Mouse (Mus musculus) embryonic facial prominence, embryonic 14.5 days (tissue): Measurements from ENCODE around the gene Naa60. TPM values are rescaled to one million over a fixed set of nuclear protein-coding genes. Genes with fewer than 3 reads are reported as not detected.

Experiments
- ATAC-seq: fragments of 200-750 bp; cut with Nextera tagmentation; 2 replicates; pipeline ENCODE4 v1.8.0; 2017; ENCODE audit warnings: low read depth, moderate number of reproducible peaks, moderate TSS enrichment
- DNase-seq: peaks from one replicate; pipeline ENCODE4 v3.0.0-alpha.2; 2015; ENCODE audit warnings: low spot score
- H3K27ac ChIP-seq: fragments of 300-500 bp; sonication (generic); replicated peaks from 2 replicates; pipeline ENCODE4 v1.5.1; 2014; ENCODE audit warnings: low read depth, mild to moderate bottlenecking, low read length, moderate library complexity
- H3K27me3 ChIP-seq: fragments of 300-500 bp; sonication (generic); replicated peaks from 2 replicates; pipeline ENCODE4 v1.6.1; 2014; ENCODE audit warnings: low read length; ENCODE audit not compliant: control insufficient read depth, insufficient read depth
- H3K36me3 ChIP-seq: fragments of 300-500 bp; sonication (generic); 2 replicates; pipeline ENCODE4 v1.6.1; 2014; ENCODE audit warnings: low read length, mixed read lengths; ENCODE audit not compliant: control insufficient read depth, insufficient read depth
- H3K4me1 ChIP-seq: fragments of 300-500 bp; sonication (generic); 2 replicates; pipeline ENCODE4 v1.6.1; 2014; ENCODE audit warnings: antibody characterized with exemption, low read length; ENCODE audit not compliant: control insufficient read depth, insufficient read depth
- H3K4me2 ChIP-seq: fragments of 300-500 bp; sonication (generic); 2 replicates; pipeline ENCODE4 v1.6.1; 2014; ENCODE audit warnings: low read depth, mild to moderate bottlenecking, low read length, moderate library complexity, mixed read lengths
- H3K4me3 ChIP-seq: fragments of 300-500 bp; sonication (generic); 2 replicates; pipeline ENCODE4 v1.5.1; 2014; ENCODE audit warnings: low read depth, mild to moderate bottlenecking, low read length
- H3K9ac ChIP-seq: fragments of 300-500 bp; sonication (generic); 2 replicates; pipeline ENCODE4 v1.6.1; 2014; ENCODE audit warnings: low read depth, mild to moderate bottlenecking, low read length, moderate library complexity, mixed read lengths
- H3K9me3 ChIP-seq: fragments of 300-500 bp; sonication (generic); 2 replicates; pipeline ENCODE4 v1.6.1; 2016; ENCODE audit warnings: low read length; ENCODE audit not compliant: control insufficient read depth
- WGBS: fragments of 180-500 bp; shearing (Covaris S2); extraction: QIAGEN DNeasy Blood & Tissue Kit; methylation state at CpG from one replicate; pipeline ENCODE4 v1.1.7; 2014; 5-methylcytosine and 5-hydroxymethylcytosine counted together
- polyA plus RNA-seq: library from polyadenylated mRNA; unstranded; fragments of >200 nt; fragmentation: Nextera tagmentation; extraction: Ambion mirVana; gene quantifications from 2 replicates; pipeline ENCODE4 v1.2.1, GENCODE M21; 2014

Gene Naa60
- 55.4 and 58.2 TPM in 2 replicates for polyA plus RNA-seq

DNA sequence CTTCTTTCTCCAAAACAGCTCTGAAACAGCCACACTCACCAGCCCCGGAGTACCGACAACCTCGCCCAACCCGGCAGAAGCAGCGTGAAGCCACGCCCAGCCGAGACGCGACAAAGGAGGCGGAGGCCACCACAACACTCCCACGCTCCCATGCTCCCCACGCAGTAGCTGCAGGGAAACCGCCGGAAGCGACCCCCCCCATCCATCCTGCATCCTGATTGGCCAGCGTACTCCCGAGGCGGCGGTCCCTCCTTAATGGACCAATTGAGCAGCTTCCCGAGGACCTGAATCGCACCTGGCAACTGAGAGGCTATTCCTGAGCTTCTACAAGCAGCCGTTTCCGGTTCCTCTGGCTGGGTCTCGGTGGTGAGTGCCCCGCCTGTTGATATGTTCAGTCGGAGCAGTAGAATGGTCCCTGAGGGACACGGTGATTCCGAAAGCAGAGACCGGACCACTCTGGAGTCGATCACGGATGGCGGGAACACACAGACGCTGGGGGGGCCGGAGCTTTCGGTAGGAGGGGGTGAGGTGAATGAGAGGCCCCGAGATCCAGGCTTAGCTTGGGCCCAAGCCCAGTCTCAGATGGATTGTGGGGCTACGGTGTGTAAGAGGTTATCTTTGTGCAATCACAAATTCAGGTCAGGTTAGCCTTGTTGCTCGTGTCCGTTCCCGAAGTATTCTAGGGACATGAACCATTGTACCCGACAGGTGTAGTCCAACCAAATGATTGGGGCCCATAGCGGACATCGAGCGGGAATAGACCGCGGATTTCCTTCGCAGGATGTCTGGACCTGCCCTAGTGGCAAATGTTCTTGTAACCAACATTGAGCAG, at the start of gene Naa60:
Naa60 (plus strand) TSS at position 160 of the 832 bp plus-strand sequence.
- Histone ChIP-seq H3K27ac (0 out of 2 replicates have a peak within 1 kb of the TSS, but pooled peaks have one; percentile 55), H3K4me3 (peak within 1 kb of the TSS; percentile 63), H3K4me1 (peaks cover 12% of the 10 kb centered on the region; the same call in 1 of the 2 replicates), H3K27me3 (no peaks in the 10 kb centered on the region), H3K36me3 (peaks cover 11% of the 10 kb centered on the region), H3K9me3 (no peaks in the 10 kb centered on the region), H3K4me2 (peak within 1 kb of the TSS; percentile 79), H3K9ac (peak within 1 kb of the TSS; percentile 63)
- ATAC-seq (peak; percentile 99), DNase-seq (peak; percentile 97)
- whole genome bisulfite sequencing: 5% methylated on average over 47 of the region's 47 CpGs

DNA sequence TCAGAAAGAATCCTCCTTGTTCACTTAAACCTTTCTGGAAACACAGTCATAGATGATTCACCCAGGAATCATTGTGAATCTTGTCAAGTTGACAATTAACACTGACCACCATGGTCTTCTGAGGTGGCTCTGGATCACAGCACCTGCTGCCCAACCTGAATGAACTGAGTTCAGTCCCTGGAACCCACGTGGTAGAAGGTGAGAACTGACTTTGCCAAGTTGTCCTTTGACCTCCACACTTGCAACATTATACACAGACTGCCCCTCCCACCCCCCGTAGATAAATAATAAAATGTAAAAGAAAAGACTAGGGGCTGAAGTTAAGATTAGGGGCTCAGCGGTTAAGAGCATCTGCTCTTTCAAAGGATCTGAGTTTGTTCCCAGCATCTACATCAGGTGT, 44.2 kb upstream of the Naa60 start:
- WGBS: 51% methylated on average over 3 of the region's 3 CpGs
- Histone ChIP-seq H3K36me3 (no peaks in the 10 kb centered on the region), H3K27ac (no peak overlapping the region), H3K9me3 (no peaks in the 10 kb centered on the region), H3K4me3 (no peak overlapping the region), H3K9ac (no peak overlapping the region), H3K27me3 (no peaks in the 10 kb centered on the region), H3K4me2 (no peak overlapping the region), H3K4me1 (no peaks in the 10 kb centered on the region)
- no peak for DNase-seq
- no peak for ATAC-seq

DNA sequence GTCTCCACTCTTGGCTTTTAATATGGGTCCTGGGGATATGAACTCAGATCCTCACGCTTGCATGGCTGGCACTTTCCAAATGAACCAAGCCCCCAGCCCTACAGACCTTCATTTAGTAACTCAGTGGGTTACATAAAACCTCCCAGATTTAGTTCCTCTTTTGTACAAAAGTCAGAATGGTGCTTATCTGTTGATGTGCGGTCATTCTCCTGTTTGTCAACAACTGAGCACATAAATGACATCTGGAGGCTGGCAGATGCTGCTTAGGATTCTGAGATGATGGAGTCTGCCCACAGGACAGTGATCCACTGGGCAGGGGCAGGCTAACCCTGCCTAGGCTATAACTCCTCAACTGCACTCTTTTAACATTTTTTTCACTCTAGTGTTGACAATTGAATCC, 42.4 kb upstream of the Naa60 start:
- 75% methylated on average over 2 of the region's 2 CpGs for WGBS
- Histone ChIP-seq H3K4me3 (no peak overlapping the region), H3K4me2 (no peak overlapping the region), H3K27me3 (no peaks in the 10 kb centered on the region), H3K36me3 (no peaks in the 10 kb centered on the region), H3K4me1 (no peaks in the 10 kb centered on the region), H3K9ac (no peak overlapping the region), H3K9me3 (no peaks in the 10 kb centered on the region), H3K27ac (no peak overlapping the region)
- DNase-seq: no peak
- ATAC-seq: no peak

DNA sequence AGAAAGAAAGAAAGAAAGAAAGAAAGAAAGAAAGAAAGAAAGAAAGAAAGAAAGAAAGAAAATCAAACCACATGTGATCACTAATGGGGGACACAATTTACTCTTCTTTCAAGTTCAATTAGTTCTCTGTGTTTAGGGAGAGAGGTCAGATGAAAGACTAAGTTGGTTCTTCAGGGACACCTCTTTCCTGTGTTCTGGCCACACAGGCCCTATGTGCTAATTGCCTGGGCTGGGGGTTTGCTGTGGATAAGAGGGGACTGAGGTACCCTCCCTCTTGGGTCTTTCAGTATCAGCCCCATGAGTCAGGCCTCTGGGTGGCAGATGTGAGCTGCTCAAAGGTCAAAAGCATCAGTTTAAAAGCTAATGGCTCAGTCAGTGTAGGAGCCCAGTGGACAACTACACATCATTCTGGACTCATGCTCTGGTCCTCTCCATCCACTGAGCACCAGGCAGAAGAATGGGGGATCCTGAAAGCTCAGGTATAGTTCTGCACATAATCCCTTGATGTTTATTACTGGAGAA, 41.5 kb upstream of the Naa60 start, which contains the start of gene Olfr15:
Olfr15 (plus strand) TSS at position 291 of the 522 bp plus-strand sequence.
- H3K4me3 ChIP-seq: no peak within 1 kb of the TSS
- no peak for DNase-seq

DNA sequence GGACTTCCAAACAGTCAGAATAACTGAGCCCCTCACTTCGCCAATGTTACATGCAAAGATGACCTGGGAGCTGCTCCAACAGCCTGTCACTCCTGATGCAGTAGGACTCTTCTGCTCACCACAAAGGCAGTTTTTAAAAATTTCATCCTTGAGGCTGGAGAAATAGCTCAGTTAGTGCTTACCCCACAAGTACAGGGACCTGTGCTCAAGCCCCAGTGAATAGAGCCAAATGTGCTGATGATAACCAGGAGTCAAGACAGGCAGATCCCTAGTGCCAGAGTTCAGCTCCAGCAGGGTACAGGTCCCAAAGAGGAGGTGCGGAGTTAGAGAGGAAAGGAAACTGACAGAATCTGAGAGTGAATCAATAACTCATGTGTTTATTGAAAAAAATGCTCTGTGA, 36.7 kb upstream of the Naa60 start:
- Histone ChIP-seq H3K27me3 (no peaks in the 10 kb centered on the region), H3K36me3 (no peaks in the 10 kb centered on the region)

More for the DNA sequence above, 41.5 kb upstream of the Naa60 start, which contains the start of gene Olfr15:
- ATAC-seq: no peak
- Histone ChIP-seq H3K27ac (no peak within 1 kb of the TSS), H3K4me2 (no peak within 1 kb of the TSS), H3K9ac (no peak within 1 kb of the TSS), H3K27me3 (no peaks in the 10 kb centered on the region), H3K4me1 (no peaks in the 10 kb centered on the region), H3K9me3 (no peaks in the 10 kb centered on the region), H3K36me3 (no peaks in the 10 kb centered on the region)

DNA sequence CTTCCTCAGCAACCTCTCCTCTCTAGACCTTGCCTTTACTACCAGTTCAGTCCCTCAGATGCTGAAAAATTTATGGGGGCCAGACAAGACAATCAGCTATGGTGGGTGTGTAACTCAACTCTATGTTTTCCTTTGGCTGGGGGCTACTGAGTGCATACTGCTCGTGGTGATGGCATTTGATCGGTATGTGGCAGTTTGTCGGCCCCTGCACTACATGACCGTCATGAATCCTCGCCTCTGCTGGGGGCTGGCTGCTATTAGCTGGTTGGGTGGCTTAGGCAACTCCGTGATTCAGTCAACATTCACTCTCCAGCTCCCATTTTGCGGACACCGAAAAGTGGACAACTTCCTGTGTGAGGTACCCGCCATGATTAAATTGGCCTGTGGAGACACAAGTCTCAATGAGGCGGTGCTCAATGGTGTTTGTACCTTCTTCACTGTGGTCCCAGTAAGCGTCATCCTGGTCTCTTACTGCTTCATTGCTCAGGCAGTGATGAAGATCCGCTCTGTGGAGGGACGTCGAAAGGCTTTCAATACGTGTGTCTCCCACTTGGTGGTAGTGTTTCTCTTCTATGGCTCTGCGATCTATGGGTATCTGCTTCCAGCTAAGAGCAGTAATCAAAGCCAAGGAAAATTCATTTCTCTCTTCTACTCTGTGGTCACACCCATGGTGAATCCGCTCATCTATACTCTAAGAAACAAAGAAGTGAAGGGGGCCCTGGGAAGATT, 32.9 kb upstream of the Naa60 start:
- ATAC-seq: 0 out of 2 replicates have a peak, but pooled peaks have one; percentile 37
- 59% methylated on average over 17 of the region's 17 CpGs for WGBS
- no peak overlapping the region for H3K4me3 ChIP-seq
- no peak overlapping the region for H3K4me2 ChIP-seq
- peak; percentile 45 for DNase-seq
- H3K36me3 ChIP-seq: no peaks in the 10 kb centered on the region
- H3K9me3 ChIP-seq: no peaks in the 10 kb centered on the region
- H3K27me3 ChIP-seq: no peaks in the 10 kb centered on the region
- H3K27ac ChIP-seq: no peak overlapping the region
- no peak overlapping the region for H3K9ac ChIP-seq
- H3K4me1 ChIP-seq: no peaks in the 10 kb centered on the region

More for the DNA sequence above, 36.7 kb upstream of the Naa60 start:
- no peak for ATAC-seq
- Histone ChIP-seq H3K9ac (no peak overlapping the region), H3K4me1 (no peaks in the 10 kb centered on the region), H3K4me3 (no peak overlapping the region), H3K9me3 (no peaks in the 10 kb centered on the region), H3K4me2 (no peak overlapping the region), H3K27ac (no peak overlapping the region)
- WGBS: 78% methylated on average over 2 of the region's 2 CpGs
- no peak for DNase-seq

DNA sequence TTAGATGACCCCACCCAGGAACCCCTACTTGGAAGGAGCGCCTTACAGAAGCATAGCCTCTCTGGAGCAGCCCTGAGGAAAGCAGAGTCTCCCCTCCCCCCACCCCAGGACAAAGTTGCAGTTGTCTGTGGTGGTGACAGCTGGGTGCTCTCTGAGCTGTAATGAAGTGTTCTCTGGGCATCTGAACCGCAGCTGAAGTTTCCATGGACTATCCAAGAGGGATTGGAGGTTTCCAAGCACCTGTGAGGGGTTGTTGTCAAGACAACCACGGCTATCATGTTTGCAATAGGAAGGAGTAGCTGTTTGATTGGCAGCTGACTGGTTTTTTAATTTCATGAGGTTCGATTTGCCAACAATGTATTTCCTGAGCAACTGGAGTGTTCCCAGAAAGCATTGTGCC, 29.2 kb upstream of the Naa60 start:
- Histone ChIP-seq H3K9me3 (no peaks in the 10 kb centered on the region), H3K27me3 (no peaks in the 10 kb centered on the region), H3K4me1 (peaks cover 5% of the 10 kb centered on the region), H3K36me3 (no peaks in the 10 kb centered on the region), H3K27ac (no peak overlapping the region), H3K9ac (no peak overlapping the region), H3K4me2 (no peak overlapping the region), H3K4me3 (no peak overlapping the region)
- 22% methylated on average over 4 of the region's 4 CpGs for WGBS
- DNase-seq (peak; percentile 64), ATAC-seq (no peak)

DNA sequence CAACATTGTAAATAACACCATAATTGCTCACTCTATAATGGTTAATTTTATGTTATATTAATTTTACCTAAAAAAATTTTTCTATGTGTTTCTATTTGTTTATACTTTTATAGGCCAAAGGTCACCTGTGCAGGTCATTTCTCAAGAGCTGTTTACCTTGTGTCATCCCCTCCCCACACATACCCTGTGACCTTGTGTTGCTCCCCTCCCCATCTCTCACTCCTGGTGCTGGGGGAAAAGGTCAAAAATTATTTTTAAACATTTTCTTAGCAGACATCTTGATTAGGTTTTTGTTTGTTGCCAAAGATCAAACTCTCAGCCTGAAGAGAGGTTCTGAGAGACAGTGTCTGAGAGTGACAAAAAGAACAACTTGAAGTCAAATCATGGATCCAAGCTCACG, 28.4 kb upstream of the Naa60 start:
- Histone ChIP-seq H3K9me3 (no peaks in the 10 kb centered on the region), H3K4me3 (no peak overlapping the region), H3K36me3 (no peaks in the 10 kb centered on the region), H3K27ac (no peak overlapping the region), H3K27me3 (no peaks in the 10 kb centered on the region), H3K9ac (no peak overlapping the region), H3K4me2 (no peak overlapping the region), H3K4me1 (peaks cover 5% of the 10 kb centered on the region)
- no peak for ATAC-seq
- WGBS: 50% methylated on average over 1 of the region's 1 CpGs
- no peak for DNase-seq
